Mouse (Mus musculus): ENCODE data around the gene Gm10718.
"Not testable (repeated sequence)": the region's sequence is repeated elsewhere in the genome, so short reads cannot be mapped to it uniquely, and the experiment has no call there.

Gene Gm10718

GRCm38 (mm10) chr9:3025653-3026052 lies 2.3 kb downstream of the Gm10718 start:
- not testable (repeated sequence) for DNase-seq (ENCODE audit: low read depth, low spot score)

DNA sequence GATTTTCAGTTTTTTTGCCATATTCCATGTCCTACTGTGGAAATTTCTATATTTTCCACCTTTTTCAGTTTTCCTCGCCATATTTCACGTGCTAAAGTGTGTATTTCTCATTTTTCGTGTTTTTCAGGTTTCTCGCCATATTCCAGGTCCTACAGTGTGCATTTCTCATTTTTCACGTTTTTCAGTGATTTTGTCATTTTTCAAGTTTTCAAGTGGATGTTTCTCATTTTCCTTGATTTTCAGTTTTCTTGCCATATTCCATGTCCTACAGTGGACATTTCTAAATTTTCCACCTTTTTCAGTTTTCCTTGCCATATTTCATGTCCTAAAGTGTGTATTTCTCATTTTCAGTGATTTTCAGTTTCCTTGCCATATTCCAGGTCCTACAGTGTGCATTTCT lies 2.8 kb downstream of the Gm10718 start:
- not testable (repeated sequence) for DNase-seq (ENCODE audit: low read depth, low spot score)

GRCm38 (mm10) chr9:3026741-3027140 lies 3.4 kb downstream of the Gm10718 start:
- DNase-seq (ENCODE audit: low read depth, low spot score), result not testable (repeated sequence)

DNA sequence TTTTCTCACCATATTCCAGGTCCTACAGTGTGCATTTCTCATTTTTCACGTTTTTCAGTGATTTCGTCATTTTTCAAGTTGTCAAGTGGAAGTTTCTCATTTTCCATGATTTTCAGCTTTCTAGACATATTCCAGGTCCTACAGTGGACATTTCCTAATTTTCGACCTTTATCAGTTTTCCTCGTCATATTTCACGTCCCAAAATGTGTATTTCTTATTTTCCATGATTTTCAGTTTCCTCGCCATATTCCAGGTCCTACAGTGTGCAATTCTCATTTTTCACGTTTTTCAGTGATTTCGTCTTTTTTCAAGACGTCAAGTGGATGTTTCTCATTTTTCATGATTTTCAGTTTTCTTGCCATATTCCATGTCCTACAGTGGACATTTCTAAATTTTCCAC lies 3.9 kb downstream of the Gm10718 start:
- DNase-seq (ENCODE audit: low read depth, low spot score), result peak; percentile 24

- DNase-seq (ENCODE audit: low read depth, low spot score), result not testable (repeated sequence)
These were observed 6.1 kb downstream of the Gm10718 start for GRCm38 (mm10) chr9:3029276-3030000.

GRCm38 (mm10) chr9:3030677-3031318 lies 7.5 kb downstream of the Gm10718 start:
- peak; percentile 78 for DNase-seq (ENCODE audit: low read depth, low spot score)

DNA sequence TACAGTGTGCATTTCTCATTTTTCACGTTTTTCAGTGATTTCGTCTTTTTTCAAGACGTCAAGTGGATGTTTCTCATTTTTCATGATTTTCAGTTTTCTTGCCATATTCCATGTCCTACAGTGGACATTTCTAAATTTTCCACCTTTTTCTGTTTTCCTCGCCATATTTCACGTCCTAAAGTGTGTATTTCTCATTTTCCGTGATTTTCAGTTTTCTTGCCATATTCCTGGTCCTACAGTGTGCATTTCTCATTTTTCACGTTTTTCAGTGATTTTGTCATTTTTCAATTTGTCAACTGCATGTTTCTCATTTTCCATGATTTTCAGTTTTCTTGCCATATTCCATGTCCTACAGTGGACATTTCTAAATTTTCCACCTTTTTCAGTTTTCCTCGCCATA lies 11.0 kb downstream of the Gm10718 start, which contains the start of gene Gm17535:
Gene Gm17535 (plus strand): TSS at position 301 of the 400 bp plus-strand sequence.
- not testable (repeated sequence) for DNase-seq (ENCODE audit: low read depth, low spot score)

DNA sequence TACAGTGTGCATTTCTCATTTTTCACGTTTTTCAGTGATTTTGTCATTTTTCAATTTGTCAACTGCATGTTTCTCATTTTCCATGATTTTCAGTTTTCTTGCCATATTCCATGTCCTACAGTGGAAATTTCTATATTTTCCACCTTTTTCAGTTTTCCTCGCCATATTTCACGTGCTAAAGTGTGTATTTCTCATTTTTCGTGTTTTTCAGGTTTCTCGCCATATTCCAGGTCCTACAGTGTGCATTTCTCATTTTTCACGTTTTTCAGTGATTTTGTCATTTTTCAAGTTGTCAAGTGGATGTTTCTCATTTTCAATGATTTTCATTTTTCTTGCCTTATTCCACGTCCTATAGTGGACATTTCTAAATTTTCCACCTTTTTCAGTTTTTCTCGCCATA lies 13.2 kb downstream of the Gm10718 start, which contains the start of gene Gm10715:
Gene Gm10715 (plus strand): TSS at position 301 of the 400 bp plus-strand sequence.
- DNase-seq (ENCODE audit: low read depth, low spot score), result not testable (repeated sequence)

DNA sequence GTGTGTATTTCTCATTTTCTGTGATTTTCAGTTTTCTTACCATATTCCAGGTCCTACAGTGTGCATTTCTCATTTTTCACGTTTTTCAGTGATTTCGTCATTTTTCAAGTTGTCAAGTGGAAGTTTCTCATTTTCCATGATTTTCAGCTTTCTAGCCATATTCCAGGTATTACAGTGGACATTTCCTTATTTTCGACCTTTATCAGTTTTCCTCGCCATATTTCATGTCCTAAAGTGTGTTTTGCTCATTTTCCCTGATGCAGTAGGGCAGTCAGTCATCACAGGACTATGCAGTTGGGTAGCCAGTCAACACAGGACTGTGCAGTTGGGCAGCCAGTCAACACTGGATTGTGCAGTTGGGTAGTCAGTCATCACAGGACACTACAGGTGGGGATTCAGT lies 14.8 kb downstream of the Gm10718 start:
- not testable (repeated sequence) for DNase-seq (ENCODE audit: low read depth, low spot score)

Measured in telencephalon, adult 2 months (tissue).